Mouse (Mus musculus) R1 (cell line): Measurements from ENCODE around the gene Hfe.
"Not testable (repeated sequence)": the region's sequence is repeated elsewhere in the genome, so short reads cannot be mapped to it uniquely, and the experiment has no call there.

Source experiments
- DNase-seq: peaks from one replicate; pipeline ENCODE4 v3.0.0-alpha.2; 2018; ENCODE audit warnings: low read depth, low spot score

The Hfe gene

DNA sequence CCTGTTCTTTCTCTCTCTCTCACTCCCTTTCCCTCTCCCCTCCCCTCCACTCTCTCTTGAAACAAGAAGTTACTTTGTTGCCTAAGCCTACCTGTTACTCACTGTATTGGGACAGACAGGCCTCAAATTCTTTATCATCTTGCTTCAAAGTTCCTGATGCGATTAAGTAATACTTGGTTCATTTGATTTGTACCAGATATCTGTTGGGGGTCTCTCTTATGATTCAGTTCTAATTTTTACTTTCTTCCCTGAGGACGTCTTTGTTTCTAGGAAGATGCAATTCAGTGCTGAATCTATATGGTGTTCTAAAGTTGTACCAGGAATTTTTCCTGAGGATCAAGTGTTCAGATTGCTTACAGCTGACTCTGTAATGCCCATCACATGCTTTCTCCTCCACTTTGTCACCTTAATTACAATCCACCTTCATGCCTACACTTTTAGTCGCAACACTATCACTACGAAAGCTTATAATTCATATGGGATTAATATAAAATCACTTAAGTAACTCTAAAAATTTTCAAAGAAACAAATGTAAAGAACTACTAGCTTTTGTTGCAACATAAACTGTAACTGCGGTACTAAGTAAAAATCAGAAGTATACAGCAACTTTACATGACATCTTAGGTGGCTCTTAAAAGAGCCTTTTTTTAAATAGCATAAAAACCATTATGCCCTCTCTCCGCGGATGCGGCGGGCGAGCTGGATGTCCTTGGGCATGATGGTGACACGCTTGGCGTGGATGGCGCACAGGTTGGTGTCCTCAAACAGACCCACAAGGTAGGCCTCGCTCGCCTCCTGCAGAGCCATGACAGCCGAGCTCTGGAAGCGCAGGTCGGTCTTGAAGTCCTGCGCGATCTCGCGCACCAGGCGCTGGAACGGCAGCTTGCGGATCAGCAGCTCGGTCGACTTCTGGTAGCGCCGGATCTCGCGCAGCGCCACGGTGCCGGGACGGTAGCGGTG, 34.0 kb upstream of the Hfe start:
- DNase-seq: peak; percentile 76

DNA sequence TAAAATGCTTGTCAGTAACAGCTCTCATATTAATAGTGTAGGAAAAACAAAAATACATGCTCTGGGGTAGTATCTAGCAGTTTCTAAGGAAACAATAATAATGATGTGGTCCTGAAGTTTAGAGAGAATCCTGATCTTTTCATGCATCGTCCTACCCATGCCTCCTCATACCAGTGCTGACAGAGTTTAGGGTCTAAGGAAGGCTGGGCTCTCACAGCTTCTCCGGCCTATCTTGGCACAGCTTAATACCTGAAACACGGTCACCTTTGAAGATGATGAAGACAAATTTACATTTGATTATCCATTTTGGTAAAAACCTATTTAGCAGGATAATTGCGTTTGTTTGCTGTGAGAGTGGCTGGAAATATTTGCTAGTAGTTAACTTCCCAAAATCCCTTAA, 33.3 kb upstream of the Hfe start:
- peak; percentile 67 for DNase-seq

DNA sequence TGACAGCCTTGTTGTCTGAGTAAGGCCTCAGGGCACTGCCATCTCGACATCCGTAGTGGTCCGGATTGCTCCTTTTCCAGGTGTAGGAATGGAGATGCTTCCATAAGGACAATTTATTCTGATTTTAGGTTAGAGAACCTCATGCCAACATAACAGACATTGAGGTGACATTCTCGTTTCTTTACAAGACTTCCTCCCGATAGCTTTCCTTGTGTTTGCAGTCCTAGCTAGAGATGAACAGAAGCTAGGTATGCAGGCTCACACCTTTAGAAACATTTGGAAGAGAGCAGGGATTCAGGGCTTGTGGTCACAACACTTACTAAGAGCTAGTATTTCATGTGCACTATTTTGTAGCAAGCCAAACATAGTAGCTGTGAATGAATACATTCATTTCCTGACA, 32.6 kb upstream of the Hfe start:
- DNase-seq: peak; percentile 28

DNA sequence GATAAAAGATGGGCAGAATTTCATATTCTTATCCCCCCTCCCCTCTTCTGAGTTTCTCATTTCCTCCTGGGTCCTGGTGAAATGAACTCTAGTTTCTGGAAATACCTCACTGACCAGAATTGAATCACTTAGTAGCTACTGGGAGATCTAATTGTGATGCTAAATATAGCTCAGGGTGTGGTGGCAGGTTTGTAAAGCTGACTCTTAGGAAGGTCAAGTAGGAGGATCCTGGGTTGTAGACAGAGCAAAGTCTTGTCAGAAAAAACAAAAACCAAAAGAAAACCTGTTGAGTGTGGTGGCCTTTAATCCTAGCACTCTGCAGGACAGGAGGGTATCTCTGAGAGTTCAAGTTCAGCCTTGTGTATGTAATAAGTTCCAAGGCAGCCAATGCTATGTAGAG, 31.4 kb upstream of the Hfe start:
- DNase-seq: peak; percentile 97

DNA sequence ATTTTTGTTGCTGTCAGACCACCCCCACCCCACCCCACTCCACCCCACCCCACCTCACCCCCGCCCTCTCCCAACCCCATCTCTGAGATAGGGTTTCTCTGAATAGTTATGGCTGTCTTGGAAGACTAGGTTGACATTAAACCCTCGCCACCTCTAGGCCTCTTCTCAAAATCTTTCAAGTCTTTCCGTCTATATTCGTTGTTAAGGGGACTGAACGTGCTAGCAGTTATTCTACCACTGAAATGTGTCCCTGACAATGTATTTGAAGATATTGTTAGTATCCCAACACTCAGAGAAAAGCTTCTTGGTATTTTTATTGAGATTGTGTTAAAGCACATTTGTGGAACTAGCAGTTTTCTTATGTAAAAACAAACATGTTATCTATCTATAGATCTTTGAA, 30.3 kb upstream of the Hfe start:
- DNase-seq: peak; percentile 20

DNA sequence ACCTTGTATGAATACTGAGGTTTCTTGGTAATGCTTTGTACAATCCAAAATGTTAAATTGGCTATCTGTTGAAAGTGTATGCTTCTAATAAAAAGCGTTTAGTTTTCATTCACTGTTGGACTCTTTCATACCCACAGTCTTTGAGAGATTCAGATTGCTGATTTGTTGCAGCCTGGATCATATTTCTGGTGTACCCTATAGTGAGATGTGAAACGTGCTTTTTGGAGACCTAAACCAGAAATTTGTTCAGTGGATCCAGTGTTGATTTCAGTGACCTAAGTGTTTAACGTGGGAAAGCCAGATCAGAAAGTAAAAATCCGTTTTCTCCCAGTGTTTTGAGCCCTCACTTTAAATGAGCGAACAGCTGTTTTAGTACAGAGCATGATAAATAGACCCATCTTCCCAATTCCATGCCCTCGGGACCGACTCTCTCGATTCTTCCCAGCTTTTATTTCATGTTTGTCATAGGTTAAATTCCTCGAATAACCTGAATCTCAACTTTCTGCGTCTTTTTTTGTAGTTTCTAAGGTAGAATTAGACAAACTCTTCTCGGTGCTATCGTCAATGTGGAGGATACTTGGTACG, 29.7 kb upstream of the Hfe start:
- DNase-seq: peak; percentile 37

DNA sequence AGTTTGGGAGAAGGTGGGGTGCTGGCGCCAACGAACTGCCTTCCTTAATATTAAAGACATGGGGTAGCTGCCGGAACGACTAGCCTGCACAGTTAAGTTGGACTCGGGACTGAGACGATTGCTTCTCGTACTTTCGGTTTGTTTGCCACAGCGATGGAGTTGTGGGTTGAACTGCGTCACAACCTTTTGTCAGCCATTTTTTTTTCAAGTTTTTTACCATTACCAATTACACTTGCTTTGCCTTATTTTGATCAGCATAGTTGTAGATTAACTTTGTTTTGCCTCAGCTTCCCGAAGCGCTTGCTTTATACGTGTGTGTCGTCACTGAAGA, 29.2 kb upstream of the Hfe start:
- no peak for DNase-seq

DNA sequence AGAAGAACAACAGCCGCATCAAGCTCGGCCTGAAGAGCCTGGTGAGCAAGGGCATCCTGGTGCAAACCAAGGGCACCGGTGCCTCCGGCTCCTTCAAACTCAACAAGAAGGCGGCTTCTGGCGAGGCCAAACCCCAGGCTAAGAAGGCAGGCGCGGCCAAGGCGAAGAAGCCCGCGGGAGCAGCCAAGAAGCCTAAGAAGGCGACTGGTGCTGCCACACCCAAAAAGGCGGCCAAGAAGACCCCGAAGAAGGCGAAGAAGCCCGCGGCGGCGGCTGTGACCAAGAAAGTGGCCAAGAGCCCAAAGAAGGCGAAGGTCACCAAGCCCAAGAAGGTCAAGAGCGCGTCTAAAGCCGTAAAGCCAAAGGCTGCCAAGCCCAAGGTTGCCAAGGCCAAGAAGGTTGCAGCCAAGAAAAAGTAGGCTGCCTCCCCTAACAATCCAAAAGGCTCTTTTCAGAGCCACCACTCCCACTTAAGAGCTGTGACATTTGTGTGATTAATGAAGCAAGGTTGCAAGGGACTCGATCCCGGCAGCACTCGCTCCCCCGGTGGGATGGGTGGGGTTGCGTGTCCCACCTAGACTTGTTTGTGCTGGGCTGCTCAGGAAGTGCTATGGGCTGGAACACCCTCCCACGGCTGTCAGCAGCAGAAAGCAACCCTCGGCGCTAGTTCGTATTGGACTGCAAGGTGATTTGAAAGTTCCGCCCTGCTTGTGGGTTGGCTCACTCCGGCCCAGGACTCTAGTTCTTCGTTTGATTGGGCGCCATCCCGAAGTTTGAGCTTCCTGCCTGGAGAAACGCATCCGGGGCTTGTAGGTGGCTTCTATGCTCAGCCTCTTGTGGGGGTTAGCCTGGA, 28.6 kb upstream of the Hfe start:
- DNase-seq: peak; percentile 99

DNA sequence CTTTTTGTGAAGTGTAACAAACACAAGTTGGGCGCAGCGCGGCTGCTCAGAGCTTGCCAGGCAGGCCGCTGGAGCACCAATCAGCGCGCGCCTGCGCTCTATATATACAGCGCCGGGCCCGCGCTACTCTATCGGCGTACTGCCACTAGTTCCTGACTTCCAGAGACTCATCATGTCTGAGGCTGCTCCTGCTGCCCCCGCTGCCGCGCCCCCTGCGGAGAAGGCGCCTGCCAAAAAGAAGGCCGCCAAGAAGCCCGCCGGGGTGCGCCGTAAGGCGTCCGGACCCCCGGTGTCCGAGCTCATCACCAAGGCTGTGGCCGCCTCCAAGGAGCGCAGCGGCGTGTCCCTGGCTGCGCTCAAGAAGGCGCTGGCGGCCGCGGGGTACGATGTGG, 28.0 kb upstream of the Hfe start, which contains the start of gene Hist1h1c:
Gene Hist1h1c, plus strand, starts transcription at position 132 of the 392 bp plus-strand sequence.
- DNase-seq: peak; percentile 94

DNA sequence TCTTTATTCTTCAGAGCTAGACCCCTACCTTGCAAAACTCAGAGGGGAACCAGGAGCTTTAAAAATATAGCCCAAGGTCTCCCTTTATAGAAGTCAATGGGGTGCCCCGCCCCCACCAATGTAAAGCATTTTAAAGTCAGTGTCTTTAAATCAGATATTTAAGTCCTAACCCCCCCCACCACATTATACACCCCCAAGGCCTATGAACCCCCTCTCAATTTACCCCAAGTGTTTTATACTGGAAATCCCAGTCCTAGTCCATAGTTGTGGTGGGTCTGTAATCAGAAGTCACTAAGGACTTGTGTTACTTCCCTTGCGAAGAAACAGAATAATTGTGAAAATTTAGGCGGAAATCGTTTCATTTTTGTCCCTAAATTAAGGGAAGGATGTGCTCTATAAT, 27.4 kb upstream of the Hfe start:
- peak; percentile 38 for DNase-seq

DNA sequence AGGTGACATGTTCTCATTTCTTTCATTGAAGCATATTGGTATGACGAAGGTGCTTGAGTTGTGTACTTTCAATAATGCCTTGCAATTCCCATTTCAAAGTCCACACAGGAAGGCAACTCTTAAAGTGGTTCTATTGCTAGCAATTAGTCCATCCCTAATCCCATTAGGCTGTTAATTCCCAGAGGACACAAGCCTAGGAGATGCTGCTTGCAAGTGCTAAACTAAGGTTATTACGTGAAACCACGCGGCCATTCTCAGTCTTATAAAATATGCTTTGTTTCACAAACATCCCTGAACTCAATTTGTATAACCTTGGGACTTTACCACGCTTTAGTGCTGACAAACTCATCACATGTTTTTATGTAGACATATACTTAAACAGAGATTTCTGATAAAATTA, 26.4 kb upstream of the Hfe start:
- no peak for DNase-seq

DNA sequence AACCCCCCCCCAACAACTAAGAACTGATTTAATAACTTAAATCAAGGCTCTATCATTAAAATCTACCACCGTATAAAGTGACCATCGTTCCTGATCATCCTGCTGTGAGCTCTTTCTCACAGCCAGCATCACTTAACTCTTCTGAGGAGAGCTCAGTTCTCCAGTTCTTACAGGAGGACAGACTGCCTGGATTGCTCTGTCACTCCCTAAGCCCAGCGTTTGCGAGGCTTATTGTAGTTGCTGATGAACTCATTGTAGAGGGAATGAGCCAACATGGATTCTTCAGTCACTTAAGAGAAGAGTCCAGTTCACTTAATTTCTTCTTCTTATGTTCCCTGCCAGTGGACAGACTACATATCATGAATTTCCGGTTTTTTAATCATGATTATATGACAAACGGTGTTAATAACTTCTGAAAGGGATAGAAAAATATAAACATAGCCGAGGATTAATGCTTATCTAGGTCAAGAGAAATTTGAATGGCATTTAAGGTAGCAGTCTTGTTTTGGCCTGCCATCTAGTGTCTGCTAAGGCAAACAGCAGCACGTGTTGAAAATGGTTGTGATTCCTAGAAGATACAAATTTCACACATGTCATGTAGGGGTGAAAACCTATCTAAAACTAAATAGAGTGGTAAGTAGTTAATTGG, 21.6 kb upstream of the Hfe start:
- peak; percentile 51 for DNase-seq

DNA sequence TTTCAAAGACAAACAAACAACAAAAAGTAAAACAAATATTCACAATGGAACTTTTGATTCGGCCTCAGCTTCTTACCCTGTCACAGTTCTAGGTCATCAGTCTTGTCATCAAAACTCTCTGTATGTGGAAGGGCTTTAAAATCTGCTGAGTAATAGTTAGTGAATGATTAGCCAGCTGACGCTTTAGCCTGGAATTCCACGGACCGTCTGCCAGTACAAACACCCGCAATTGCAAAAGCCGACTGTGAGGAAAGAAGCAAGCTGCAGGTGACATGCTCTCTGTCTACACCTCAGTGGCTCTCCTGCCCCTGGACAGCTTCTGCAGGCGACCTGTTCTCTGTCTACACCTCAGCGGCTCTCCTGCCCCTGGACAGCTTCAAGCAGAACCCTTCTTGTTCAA, 19.8 kb upstream of the Hfe start:
- no peak for DNase-seq

DNA sequence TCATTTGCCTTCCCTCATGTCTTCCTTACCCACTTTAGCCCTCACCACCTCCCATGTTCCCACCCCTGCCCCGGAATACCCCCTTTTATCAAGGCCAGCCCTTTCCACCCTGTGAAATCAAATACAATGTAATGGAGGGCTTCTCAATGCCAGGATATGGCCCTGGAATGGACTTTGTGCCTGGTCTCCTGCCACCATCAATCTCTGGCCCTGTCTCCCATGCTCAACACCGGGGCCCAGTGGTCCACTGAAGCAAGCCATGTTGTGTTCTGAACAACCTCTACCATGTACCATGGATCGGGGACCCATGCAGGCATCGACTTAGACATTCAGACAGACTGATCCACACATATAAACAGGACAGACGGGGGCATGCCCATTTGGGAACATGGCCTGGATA, 19.1 kb upstream of the Hfe start:
- DNase-seq: no peak

DNA sequence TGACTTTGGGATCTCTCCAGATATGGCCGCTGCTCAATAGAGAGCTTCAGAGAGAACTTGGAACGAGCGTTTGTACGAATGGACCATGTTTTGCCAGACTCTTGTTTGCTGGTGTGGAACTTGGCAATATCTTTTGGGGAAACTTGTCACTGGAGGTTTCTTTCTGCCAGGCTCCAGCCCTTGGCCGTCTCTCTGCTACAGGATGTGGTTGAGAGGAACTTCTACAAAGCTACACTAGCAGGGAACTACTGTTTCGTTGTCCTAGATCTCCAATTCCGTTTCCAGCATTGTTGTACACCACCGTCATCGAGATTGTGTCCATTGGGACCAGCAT, 18.5 kb upstream of the Hfe start:
- no peak for DNase-seq

DNA sequence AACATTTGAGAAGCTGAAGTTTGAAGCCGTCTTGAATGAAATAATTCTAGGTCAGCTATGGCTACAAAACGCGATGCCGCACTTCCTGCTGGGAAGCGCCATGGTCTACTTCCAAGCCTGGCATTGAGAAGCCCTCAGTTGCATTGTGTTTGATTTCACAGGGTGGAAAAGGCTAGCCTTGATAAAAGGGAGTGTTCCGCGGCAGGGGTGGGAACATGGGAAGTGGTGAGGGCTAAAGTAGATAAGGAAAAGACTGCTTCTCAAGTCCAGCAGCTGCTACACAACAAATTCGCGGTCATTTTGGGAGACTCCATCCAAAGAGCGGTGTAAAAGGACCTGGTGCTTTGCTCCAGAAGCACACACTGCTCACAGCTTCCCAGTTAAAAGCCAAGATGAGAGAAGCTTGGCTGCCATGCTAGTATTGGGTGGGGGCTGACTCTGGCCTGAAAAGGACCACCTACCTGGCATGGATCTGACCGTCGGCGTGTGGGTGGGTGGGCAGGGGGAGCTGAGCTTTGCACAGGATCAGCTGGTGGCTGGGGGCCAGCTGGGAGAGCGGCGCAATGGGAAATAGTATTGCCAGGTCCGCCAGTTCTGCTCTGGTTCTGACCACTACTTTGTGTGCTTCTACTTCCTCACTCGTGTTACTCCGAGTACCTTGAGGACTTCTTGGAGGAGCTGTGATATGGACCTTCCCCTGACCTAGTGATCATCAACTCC, 18.0 kb upstream of the Hfe start:
- no peak for DNase-seq

DNA sequence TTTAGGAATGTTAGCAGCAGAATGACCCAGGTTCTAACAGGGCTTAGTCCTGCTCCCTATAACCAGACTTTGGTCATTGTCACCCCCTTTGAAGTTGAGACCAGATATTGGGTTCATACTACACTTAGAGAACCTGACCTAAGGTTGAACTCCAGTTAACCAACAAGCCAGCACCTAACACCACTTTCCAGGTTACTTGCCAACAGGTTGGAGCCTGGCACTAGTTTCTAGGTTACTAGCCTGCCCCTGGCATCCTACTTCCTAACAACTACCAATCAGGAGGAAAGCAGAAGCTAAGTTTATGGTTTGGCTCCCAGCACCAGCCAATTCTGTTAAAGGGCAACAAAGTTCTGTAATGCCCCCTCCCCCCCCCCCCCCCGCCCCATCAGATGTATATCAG, 14.6 kb upstream of the Hfe start:
- DNase-seq: no peak

DNA sequence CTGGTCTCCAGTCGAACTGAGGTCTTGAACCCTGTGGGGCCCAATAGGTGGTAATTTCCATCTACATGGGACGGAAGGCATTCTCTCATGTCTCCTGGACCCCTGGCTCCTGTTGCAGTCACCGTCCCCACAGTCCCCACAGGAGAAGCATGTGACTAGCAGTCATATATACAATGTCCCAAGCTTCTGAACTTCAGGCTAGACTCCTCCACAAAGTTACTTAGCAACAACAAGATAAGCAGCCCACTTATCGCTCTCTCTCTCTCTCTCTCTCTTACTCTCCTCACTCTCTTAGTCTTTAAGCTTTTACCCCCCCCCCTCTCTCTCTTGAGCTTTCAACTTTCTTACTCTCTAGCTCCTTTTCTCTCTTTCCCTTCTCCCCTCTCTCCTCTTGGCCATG, 13.6 kb upstream of the Hfe start:
- no peak for DNase-seq

DNA sequence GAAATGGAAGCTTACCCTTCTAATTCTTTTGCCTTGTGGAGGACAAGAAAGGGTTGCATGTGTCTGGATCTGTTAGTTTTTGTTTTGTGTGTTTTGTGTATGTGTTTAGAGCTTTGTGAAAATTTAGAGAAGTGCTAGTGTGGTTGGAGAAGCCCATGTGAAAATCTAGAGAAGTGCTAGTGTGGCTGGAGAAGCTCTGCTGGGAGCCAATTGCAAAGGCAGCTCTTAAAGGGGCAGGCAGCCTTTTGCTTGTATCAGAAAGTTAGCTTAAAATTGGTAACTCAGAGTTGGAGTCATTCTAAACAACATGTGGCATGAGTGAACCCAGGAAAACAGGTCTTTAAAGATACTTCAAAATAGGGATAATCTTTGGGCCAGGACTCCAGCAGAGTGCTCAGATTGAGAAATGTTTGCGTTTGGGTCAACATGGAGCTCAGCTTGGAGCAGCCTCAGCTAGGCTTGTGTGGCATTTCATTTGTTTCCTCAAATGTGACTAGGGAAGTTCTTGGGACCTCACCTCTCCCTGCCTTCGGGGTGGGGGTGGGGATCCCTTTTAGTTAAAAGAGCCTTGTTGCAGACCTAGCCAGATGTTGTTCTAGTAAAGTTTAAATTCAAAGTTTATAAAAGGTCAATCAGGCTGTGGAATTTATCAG, 7.1 kb upstream of the Hfe start:
- DNase-seq: not testable (repeated sequence)

DNA sequence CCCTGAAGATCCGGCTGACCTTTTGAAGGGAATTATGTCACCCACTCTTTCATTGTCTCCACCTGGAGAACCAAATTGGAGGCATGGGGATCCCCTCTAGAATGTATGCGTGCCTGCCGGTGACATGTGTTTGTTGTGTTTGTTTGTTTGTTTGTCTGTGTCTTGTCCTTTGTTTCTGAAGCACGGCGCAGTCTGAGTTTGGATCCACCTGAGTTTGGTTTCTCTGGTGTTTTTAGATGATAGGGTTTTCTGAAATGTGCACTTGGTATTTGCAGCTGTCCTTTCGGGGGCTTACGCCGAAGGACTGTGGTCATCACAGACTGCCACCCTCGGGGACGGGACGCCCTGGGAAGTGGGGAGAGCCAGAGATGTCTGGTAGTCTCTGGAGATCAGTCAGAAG, 6.5 kb upstream of the Hfe start:
- no peak for DNase-seq
